Mouse (Mus musculus) C2C12 (cell line): ENCODE results near the gene Cenpo. TPM values are rescaled to one million over a fixed set of nuclear protein-coding genes. Genes with fewer than 3 reads are reported as not detected.

Experiments
- H3K27me3 ChIP-seq: one replicate; pipeline ENCODE4 v1.6.1; 2011; ENCODE audit not compliant: control insufficient read depth, insufficient read depth, insufficient read length
- H3K36me3 ChIP-seq: one replicate; pipeline ENCODE4 v1.6.1; 2011; ENCODE audit not compliant: control insufficient read depth, insufficient read depth
- H3K4me3 ChIP-seq: one replicate; pipeline ENCODE4 v1.5.1; 2011; ENCODE audit warnings: mild to moderate bottlenecking, control low read depth; ENCODE audit not compliant: poor library complexity, insufficient read depth, severe bottlenecking
- H3K79me2 ChIP-seq: one replicate; pipeline ENCODE4 v1.6.1; 2011; ENCODE audit not compliant: control insufficient read depth, insufficient read depth
- H3K79me3 ChIP-seq: one replicate; pipeline ENCODE4 v1.6.1; 2011; ENCODE audit warnings: low read depth, control low read depth
- H3ac ChIP-seq: one replicate; pipeline ENCODE3; 2011; ENCODE audit warnings: low read depth; ENCODE audit not compliant: control insufficient read depth, insufficient read length
- CEBPB ChIP-seq: IDR thresholded peaks from one replicate; pipeline ENCODE4 v1.6.1; 2011; ENCODE audit warnings: low read depth, mild to moderate bottlenecking, control low read depth, moderate library complexity
- CTCF ChIP-seq: IDR thresholded peaks from one replicate; pipeline ENCODE4 v1.5.1; 2011; ENCODE audit not compliant: control insufficient read depth, insufficient read depth, insufficient read length
- FOSL1 ChIP-seq: IDR thresholded peaks from one replicate; pipeline ENCODE4 v1.8.0; 2011; ENCODE audit warnings: mild to moderate bottlenecking, low read length; ENCODE audit not compliant: poor library complexity, insufficient read depth, severe bottlenecking
- MAX ChIP-seq: IDR thresholded peaks from one replicate; pipeline ENCODE4 v1.6.1; 2011; ENCODE audit warnings: mild to moderate bottlenecking, control low read depth
- MYOD1 ChIP-seq: IDR thresholded peaks from one replicate; pipeline ENCODE4 v1.6.1; 2011; ENCODE audit warnings: low read depth; ENCODE audit not compliant: control insufficient read depth, insufficient read length
- MYOG ChIP-seq: IDR thresholded peaks from one replicate; pipeline ENCODE4 v1.6.1; 2011; ENCODE audit not compliant: control insufficient read depth, insufficient read length; ENCODE audit errors: extremely low read depth
- USF1 ChIP-seq: IDR thresholded peaks from one replicate; pipeline ENCODE4 v1.6.1; 2011; ENCODE audit warnings: low read depth, mild to moderate bottlenecking, control low read depth, moderate library complexity
- polyA plus RNA-seq: library from polyadenylated mRNA; unstranded; fragments of >200 nt; fragmentation: generic; extraction: Trizol; gene quantifications from one replicate; pipeline ENCODE4 v1.2.1, GENCODE M21; 2012; ENCODE audit warnings: missing spikeins

The Cenpo gene
- polyA plus RNA-seq, 1 experiment, result 11.8 TPM

DNA sequence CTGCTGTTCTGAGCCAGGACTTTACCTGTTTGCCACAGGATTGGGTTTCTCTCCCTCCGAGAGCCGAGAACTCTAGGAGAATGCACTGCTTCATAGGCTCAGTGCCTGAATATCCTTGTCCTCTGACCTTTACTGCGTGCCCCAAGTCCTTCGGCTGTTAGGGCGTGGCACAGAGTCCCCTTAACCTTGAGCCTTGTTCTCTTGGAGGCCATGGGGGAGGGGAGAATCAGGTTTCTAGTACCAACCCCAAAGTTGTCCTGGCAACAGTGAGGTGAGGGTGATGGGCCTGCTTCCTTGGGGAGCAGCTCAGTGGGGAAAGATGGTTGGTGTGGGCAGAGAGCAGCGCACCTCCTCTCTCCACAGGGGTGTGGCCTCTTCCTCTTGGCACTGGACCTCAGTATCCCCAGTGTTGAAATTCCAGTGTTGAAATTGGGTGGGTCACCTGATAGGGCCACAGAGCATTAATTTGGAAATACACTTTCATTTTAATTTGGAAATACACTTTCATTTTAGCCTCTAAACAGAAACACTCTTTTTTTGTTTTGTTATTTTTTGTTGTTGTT lies 54.3 kb downstream of the Cenpo start:
- TF ChIP-seq MYOD1, result no peak
- no peak for TF ChIP-seq MAX
- TF ChIP-seq CTCF, result no peak
- no peak overlapping the region for H3K4me3 ChIP-seq
- no peaks in the 10 kb centered on the region for H3K36me3 ChIP-seq

DNA sequence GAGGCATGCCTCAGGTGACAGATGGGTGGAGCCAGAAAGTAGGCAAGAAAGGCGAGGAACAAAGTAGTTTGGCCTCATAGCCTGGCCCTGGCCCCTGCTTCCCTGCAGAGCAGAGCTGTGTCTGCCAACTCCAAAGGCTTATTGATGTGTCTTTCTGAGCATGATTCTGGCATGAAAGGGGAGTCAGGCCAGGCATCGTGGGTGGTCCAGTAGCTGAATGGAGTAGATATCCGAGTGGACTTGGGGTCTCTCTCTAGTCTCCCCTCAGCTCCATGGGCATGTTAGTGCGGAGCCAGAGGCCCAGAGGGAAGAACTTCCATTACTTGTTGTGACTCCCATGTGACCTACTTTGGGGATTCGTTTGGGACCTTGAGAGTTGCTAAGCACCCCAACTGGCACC lies 55.3 kb downstream of the Cenpo start:
- H3K36me3 ChIP-seq, result no peaks in the 10 kb centered on the region
- no peak overlapping the region for H3K4me3 ChIP-seq
- TF ChIP-seq CTCF (no peak), CEBPB (no peak), MYOG (no peak)
- no peaks in the 10 kb centered on the region for H3K27me3 ChIP-seq
- H3K79me2 ChIP-seq, result no peaks in the 10 kb centered on the region
- no peak overlapping the region for H3ac ChIP-seq
- H3K79me3 ChIP-seq, result no peaks in the 10 kb centered on the region

More for the DNA sequence above, 54.3 kb downstream of the Cenpo start:
- no peaks in the 10 kb centered on the region for H3K27me3 ChIP-seq
- no peaks in the 10 kb centered on the region for H3K79me3 ChIP-seq
- H3ac ChIP-seq, result no peak overlapping the region
- H3K79me2 ChIP-seq, result no peaks in the 10 kb centered on the region

DNA sequence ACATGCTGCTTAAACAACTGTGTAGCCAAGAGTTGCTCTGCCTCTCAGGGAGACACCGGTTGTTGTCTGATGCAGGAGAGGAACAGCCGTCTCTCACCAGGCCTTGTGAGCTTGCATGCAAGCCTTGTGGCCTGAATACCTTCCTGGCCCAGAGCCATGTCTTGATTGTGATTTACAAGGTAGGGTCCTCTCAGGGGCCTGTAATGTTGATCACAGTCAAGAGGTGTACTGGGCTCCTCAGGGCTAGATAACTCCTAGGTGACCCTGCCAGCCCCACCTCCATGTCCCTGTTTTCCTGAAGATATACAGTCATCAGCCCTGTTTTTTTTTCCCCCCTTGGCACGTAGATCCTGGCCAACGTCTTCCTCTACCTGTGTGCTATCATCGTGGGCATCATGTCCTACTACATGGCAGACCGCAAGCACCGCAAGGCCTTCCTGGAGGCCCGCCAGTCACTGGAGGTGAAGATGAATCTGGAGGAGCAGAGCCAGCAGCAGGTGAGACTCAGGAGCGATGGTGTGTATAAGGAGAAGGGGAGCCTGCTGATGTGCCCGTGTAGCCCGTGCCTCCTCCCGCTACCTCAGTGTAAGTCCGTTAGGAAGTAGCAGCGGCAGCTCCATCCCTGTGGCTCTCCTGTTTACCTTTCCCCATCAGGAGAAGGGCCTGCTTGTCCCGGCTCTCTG lies 60.8 kb downstream of the Cenpo start:
- TF ChIP-seq FOSL1 (no peak), CTCF (no peak), MYOD1 (no peak)
- H3ac ChIP-seq, result no peak overlapping the region
- no peaks in the 10 kb centered on the region for H3K79me2 ChIP-seq
- no peaks in the 10 kb centered on the region for H3K79me3 ChIP-seq
- no peak overlapping the region for H3K4me3 ChIP-seq
- no peaks in the 10 kb centered on the region for H3K27me3 ChIP-seq
- no peaks in the 10 kb centered on the region for H3K36me3 ChIP-seq

DNA sequence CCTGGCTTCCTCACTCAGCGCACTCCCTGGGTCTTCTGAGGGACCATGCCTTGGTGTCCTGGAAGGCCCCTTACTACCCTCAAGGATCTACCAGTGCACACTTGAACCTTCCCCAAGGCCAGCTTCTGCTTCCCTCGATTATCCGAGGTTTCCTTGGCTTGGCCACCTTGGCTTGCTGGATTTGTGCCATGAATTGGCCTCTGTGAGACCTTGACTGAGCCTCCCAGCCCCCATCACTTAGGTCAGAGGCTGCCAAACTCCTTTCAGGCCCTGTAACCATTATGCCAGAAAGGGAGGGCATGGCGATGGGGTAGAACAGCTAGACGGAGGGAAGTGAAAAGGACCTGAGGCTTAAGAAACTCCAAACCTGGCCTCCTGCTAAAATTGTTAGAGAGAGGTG lies 64.5 kb downstream of the Cenpo start:
- H3K36me3 ChIP-seq, result no peaks in the 10 kb centered on the region
- H3K79me3 ChIP-seq, result no peaks in the 10 kb centered on the region
- no peaks in the 10 kb centered on the region for H3K27me3 ChIP-seq
- no peaks in the 10 kb centered on the region for H3K79me2 ChIP-seq
- TF ChIP-seq MYOD1 (no peak), CTCF (no peak), MAX (no peak), MYOG (no peak), FOSL1 (no peak), CEBPB (no peak), USF1 (no peak)
- H3K4me3 ChIP-seq, result no peak overlapping the region
- H3ac ChIP-seq, result no peak overlapping the region

DNA sequence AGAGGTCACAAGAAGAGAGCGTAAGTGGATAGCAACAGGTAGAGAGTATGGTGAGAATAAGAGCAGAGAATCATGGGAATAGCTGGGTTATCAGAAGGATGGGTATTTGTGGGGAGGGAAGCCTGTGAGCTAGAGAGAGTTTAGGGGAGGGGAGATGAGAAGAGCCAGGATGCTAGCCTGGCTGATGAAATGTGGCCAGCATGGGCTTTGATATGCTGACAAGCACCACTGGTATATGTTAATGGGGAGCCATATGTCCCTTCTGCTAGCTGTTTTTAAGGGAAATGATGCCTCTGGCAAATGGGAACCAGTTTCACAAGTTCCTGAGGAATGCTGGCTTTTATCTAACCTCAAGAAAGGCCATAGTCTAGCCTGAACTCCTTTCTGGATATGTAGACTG lies 65.0 kb downstream of the Cenpo start:
- Histone ChIP-seq H3K36me3 (no peaks in the 10 kb centered on the region), H3K79me2 (no peaks in the 10 kb centered on the region), H3K79me3 (no peaks in the 10 kb centered on the region), H3ac (no peak overlapping the region), H3K27me3 (no peaks in the 10 kb centered on the region), H3K4me3 (no peak overlapping the region)
- no peak for TF ChIP-seq FOSL1
- TF ChIP-seq MYOD1, result no peak
- TF ChIP-seq USF1, result no peak
- no peak for TF ChIP-seq MYOG
- TF ChIP-seq CEBPB, result no peak
- TF ChIP-seq MAX, result no peak
- no peak for TF ChIP-seq CTCF

DNA sequence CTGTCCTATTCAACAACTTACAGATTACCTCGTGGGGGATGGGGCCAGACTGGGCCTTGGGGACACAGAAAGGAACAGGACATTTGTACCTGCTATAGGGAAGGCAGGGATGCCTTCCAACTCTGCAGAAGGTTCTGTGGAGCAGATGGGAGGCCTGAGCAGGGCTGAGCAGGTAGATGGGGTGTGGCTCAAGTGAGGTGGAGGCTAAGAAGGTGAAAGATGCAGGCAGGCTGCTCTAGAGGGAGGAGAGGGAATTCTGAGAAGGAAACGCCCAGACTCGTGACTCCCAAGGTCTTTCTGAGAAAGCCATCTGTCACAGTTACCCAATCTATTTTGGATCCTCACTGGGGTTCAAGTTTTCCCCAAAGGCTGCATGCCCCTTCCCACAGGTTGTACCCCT lies 67.1 kb downstream of the Cenpo start:
- no peak for TF ChIP-seq MYOD1
- TF ChIP-seq CTCF, result no peak
- TF ChIP-seq MYOG, result no peak
- no peak for TF ChIP-seq USF1
- TF ChIP-seq CEBPB, result no peak
- TF ChIP-seq FOSL1, result no peak
- TF ChIP-seq MAX, result no peak
- no peak overlapping the region for H3ac ChIP-seq
- no peaks in the 10 kb centered on the region for H3K27me3 ChIP-seq
- H3K79me2 ChIP-seq, result no peaks in the 10 kb centered on the region
- H3K4me3 ChIP-seq, result no peak overlapping the region
- no peaks in the 10 kb centered on the region for H3K79me3 ChIP-seq
- H3K36me3 ChIP-seq, result no peaks in the 10 kb centered on the region
